Mouse (Mus musculus): Measurements from ENCODE around the gene Grasp. TPM values are rescaled to one million over a fixed set of nuclear protein-coding genes. Genes with fewer than 3 reads are reported as not detected.

The Grasp gene
- polyA plus RNA-seq, 1 experiment from 2014 or later, result 13.8 TPM

DNA sequence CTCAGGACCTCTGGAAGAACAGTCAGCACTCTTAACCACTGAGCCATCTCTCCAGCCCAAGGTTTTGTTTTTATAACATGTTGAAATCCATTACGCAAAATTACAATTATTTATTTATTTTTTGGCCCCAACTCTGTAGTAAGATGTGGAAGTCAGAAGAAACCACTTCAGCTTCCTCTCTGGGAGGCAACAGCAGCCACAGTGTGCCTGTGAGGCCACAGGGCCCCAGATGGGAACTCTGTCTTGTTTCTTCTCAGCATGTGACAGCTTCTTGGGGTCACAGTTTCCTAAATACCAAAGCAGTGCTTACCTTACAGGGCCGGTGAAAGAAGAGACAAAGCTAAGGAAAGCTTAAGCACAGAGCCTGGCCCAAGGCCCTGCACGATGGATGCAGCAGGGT lies 20.0 kb downstream of the Grasp start:
- 68% methylated on average over 3 of the region's 3 CpGs for WGBS
- no peaks in the 10 kb centered on the region for H3K36me3 ChIP-seq
- H3K27me3 ChIP-seq (replicated peaks), result no peaks in the 10 kb centered on the region
- H3K9me3 ChIP-seq, result no peaks in the 10 kb centered on the region
- H3K4me2 ChIP-seq (replicated peaks), result no peak overlapping the region
- no peak overlapping the region for H3K27ac ChIP-seq
- H3K9ac ChIP-seq, result no peak overlapping the region
- peaks cover 12% of the 10 kb centered on the region; the same call in 1 of the 2 replicates for H3K4me1 ChIP-seq
- ATAC-seq (ENCODE audit: low FRiP score, low read depth), result no peak
- H3K4me3 ChIP-seq, result no peak overlapping the region

DNA sequence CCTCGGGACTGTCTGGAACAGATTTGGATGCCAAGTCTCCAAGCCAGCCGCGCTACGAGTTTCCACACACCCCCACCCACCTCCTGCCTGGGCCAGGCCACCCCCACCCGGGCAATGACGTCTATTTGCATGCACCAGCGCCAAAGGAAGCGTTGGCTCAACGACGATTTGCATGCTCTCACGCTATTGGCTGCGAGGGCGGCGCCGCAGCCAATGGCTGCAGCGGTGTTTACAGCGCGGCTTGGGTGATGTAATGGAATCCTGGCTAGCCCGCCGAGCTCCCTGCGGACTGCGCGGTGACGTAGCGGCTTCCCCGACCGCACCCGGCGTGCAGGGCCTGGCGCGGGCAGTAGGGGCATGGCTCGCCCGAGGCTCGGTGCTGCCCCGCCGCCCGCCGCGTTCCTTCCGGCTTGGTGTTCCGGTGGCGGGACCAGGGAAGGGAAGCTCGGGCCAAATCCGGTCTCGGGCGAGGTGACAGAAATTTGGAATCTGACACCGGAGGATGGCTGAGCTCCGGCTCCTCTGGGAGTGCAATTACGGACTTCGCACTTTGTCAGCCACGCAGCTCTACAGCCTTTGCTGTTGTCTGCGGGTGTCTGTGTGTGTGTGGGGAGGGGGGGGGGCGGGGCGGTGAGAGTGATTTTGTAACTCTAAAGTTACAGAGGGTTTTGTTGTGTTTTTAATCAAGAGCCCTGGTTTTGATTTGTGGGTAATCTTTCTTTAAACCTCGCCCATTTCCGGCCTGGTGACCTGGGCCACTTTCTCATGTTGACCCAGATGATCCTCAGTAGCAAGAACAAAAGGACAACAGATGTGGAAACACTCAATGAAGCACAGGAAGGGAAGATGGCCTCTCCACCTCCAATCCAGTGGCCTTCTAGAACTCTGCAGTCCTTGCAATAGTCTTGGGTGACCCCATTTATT lies 22.5 kb downstream of the Grasp start:
- Histone ChIP-seq H3K4me1 (peaks cover 4% of the 10 kb centered on the region; the same call in 1 of the 2 replicates), H3K27ac (peak overlapping the region; percentile 46), H3K4me2 (replicated peaks) (peak overlapping the region; percentile 66), H3K9ac (peak overlapping the region; percentile 54), H3K4me3 (peak overlapping the region; percentile 37), H3K9me3 (no peaks in the 10 kb centered on the region), H3K27me3 (replicated peaks) (no peaks in the 10 kb centered on the region), H3K36me3 (no peaks in the 10 kb centered on the region)
- 2% methylated on average over 54 of the region's 56 CpGs for WGBS
- peak; percentile 98 for ATAC-seq (ENCODE audit: low FRiP score, low read depth)

GRCm38 (mm10) chr15:101247155-101247498 lies 23.1 kb downstream of the Grasp start:
- H3K9me3 ChIP-seq, result no peaks in the 10 kb centered on the region
- no peaks in the 10 kb centered on the region for H3K27me3 ChIP-seq (replicated peaks)
- H3K9ac ChIP-seq, result no peak overlapping the region
- no peak overlapping the region for H3K4me3 ChIP-seq
- peak overlapping the region; percentile 66 for H3K4me2 ChIP-seq (replicated peaks)
- H3K4me1 ChIP-seq, result peaks cover 4% of the 10 kb centered on the region; the same call in 1 of the 2 replicates
- no peaks in the 10 kb centered on the region for H3K36me3 ChIP-seq
- H3K27ac ChIP-seq, result no peak overlapping the region
- no peak for ATAC-seq (ENCODE audit: low FRiP score, low read depth)
- WGBS, result 85% methylated on average over 1 of the region's 1 CpGs

DNA sequence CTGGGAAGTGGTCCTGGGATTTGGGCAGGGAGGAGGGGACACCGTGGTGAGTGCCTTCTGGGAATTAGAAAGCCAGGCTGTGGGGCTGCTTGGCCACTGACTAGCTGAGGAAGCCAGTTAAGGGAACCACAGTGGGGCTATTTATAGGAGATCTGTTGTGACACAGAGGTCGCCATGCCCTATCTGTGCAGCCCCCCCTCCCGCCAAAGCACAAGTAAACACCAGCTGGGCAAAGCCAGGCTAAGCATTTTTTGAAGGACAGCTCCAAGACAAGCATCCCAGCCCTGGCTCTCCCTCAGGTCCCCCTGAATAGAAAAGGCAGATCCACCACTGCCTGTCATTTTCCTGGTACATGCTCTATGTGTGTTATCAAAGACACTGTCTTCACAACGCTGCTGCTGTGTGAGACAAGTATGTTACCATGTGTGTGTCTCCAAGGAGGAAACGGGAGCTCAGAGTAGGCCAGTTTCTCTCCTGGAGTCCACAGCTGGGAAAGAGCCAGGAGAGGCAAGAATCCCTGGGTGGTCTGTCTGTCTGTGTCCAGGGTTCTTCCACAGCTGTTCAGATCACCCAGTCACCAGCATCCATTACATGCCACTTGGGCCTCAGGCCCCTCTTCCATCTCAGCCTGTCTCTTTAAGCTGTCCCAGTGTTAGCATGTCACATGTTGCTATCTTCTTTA lies 24.2 kb downstream of the Grasp start:
- peaks cover 4% of the 10 kb centered on the region; the same call in 1 of the 2 replicates for H3K4me1 ChIP-seq
- ATAC-seq (ENCODE audit: low FRiP score, low read depth), result no peak
- WGBS, result 59% methylated on average over 5 of the region's 5 CpGs
- H3K27ac ChIP-seq, result no peak overlapping the region
- H3K27me3 ChIP-seq (replicated peaks), result no peaks in the 10 kb centered on the region
- H3K4me2 ChIP-seq (replicated peaks), result no peak overlapping the region
- H3K9ac ChIP-seq, result no peak overlapping the region
- no peaks in the 10 kb centered on the region for H3K9me3 ChIP-seq
- H3K4me3 ChIP-seq, result no peak overlapping the region
- no peaks in the 10 kb centered on the region for H3K36me3 ChIP-seq

GRCm38 (mm10) chr15:101250220-101250800 lies 26.3 kb downstream of the Grasp start:
- 81% methylated on average over 9 of the region's 9 CpGs for WGBS
- H3K9ac ChIP-seq, result no peak overlapping the region
- no peak for ATAC-seq (ENCODE audit: low FRiP score, low read depth)

GRCm38 (mm10) chr15:101251930-101252329 lies 27.9 kb downstream of the Grasp start:
- whole genome bisulfite sequencing, result 88% methylated on average over 5 of the region's 5 CpGs
- H3K4me2 ChIP-seq (replicated peaks), result no peak overlapping the region

More at GRCm38 (mm10) chr15:101250220-101250800, 26.3 kb downstream of the Grasp start:
- Histone ChIP-seq H3K4me3 (no peak overlapping the region), H3K27me3 (replicated peaks) (no peaks in the 10 kb centered on the region), H3K4me2 (replicated peaks) (no peak overlapping the region), H3K9me3 (no peaks in the 10 kb centered on the region), H3K36me3 (no peaks in the 10 kb centered on the region), H3K4me1 (peaks cover 13% of the 10 kb centered on the region), H3K27ac (no peak overlapping the region)

GRCm38 (mm10) chr15:101252614-101253013 lies 28.6 kb downstream of the Grasp start:
- Histone ChIP-seq H3K4me3 (no peak overlapping the region), H3K27me3 (replicated peaks) (no peaks in the 10 kb centered on the region), H3K27ac (no peak overlapping the region), H3K9me3 (no peaks in the 10 kb centered on the region), H3K4me2 (replicated peaks) (no peak overlapping the region), H3K4me1 (peaks cover 9% of the 10 kb centered on the region), H3K36me3 (no peaks in the 10 kb centered on the region), H3K9ac (no peak overlapping the region)
- ATAC-seq (ENCODE audit: low FRiP score, low read depth), result no peak
- WGBS, result 89% methylated on average over 6 of the region's 6 CpGs

More at GRCm38 (mm10) chr15:101251930-101252329, 27.9 kb downstream of the Grasp start:
- H3K4me3 ChIP-seq, result no peak overlapping the region
- no peak overlapping the region for H3K27ac ChIP-seq
- H3K9ac ChIP-seq, result no peak overlapping the region
- no peak for ATAC-seq (ENCODE audit: low FRiP score, low read depth)
- no peaks in the 10 kb centered on the region for H3K36me3 ChIP-seq
- H3K4me1 ChIP-seq, result peaks cover 13% of the 10 kb centered on the region
- H3K27me3 ChIP-seq (replicated peaks), result no peaks in the 10 kb centered on the region
- H3K9me3 ChIP-seq, result no peaks in the 10 kb centered on the region

DNA sequence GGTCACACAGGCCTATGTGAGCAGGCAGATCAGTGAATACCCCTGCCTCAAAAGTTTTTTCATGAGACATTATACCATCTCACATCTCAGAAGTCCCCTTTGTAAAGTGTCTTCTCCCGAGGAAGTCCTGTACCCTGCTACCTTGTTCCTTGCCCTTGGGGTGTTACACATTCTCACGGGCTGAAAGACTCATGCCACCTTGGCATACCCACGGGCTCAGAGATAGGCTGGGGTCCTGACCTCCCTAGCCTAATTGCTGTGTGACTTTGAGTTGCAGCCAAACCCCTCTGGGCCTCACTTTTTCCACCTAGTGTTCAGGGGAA lies 29.5 kb downstream of the Grasp start:
- ATAC-seq (ENCODE audit: low FRiP score, low read depth), result peak; percentile 10; the same call in 1 of the 2 replicates
- H3K36me3 ChIP-seq, result no peaks in the 10 kb centered on the region
- H3K4me1 ChIP-seq, result peaks cover 9% of the 10 kb centered on the region
- H3K4me3 ChIP-seq, result peak overlapping the region; percentile 68
- no peaks in the 10 kb centered on the region for H3K27me3 ChIP-seq (replicated peaks)
- no peak overlapping the region for H3K27ac ChIP-seq
- peak overlapping the region; percentile 84 for H3K9ac ChIP-seq
- H3K4me2 ChIP-seq (replicated peaks), result peak overlapping the region; percentile 93
- no peaks in the 10 kb centered on the region for H3K9me3 ChIP-seq
- 33% methylated on average over 3 of the region's 3 CpGs for WGBS

DNA sequence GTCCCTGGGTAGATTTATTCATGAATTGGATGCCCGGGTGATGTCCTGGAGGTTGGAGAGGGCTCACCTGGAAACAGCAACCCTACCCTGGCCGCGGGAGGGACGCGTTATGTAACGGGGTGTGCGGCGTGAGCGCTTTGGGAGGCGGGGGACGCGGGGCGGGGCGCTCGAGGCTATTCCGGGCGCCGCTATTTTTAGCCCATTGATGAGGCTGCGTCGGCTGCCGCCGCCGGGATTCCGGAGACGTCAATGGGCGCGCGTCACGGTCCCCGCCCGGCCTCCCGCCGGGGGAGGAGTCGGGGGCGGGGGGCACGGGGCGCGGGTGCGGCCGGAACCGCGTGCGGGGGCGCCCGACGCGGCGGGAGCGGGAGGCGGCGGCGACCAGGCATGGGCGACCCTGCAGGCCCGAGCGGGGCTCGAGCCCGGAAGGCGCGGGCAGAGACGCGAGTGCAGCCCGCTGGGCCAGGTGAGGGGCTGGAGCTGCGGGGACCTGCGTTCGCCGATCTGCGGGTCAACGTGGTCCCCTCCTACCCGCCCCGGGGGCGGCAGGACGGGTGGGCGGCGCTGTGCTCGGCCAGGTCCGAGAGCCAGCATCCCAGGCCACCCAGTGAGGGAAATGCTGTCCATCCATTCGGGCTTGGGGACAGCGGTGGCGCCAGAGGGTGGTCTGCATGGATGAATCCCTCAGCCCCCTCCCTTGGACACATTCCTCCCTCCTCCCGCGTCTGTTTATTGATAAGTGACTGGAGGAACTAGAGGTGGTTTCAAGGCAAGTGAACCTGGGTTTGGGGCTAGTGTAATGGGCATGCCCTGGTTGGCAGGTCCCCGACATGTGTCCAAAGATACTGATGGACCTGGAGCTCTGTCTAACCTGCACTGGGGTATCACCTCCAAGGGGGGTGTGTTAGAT lies 30.2 kb downstream of the Grasp start, which contains the start of gene Nr4a1:
Gene Nr4a1 (plus strand): TSS at position 384 of the 910 bp plus-strand sequence.
- no peaks in the 10 kb centered on the region for H3K27me3 ChIP-seq (replicated peaks)
- no peaks in the 10 kb centered on the region for H3K9me3 ChIP-seq
- peak within 1 kb of the TSS; percentile 93 for H3K4me2 ChIP-seq (replicated peaks)
- WGBS, result 1% methylated on average over 78 of the region's 82 CpGs
- peak within 1 kb of the TSS; percentile 84 for H3K9ac ChIP-seq
- H3K36me3 ChIP-seq, result no peaks in the 10 kb centered on the region
- ATAC-seq (ENCODE audit: low FRiP score, low read depth), result peak; percentile 63
- no peak within 1 kb of the TSS for H3K27ac ChIP-seq
- H3K4me1 ChIP-seq, result peaks cover 9% of the 10 kb centered on the region
- H3K4me3 ChIP-seq, result peak within 1 kb of the TSS; percentile 68

- no peaks in the 10 kb centered on the region for H3K9me3 ChIP-seq
- 87% methylated on average over 7 of the region's 7 CpGs for WGBS
- H3K4me2 ChIP-seq (replicated peaks), result no peak overlapping the region
- no peak overlapping the region for H3K9ac ChIP-seq
- no peaks in the 10 kb centered on the region for H3K27me3 ChIP-seq (replicated peaks)
- ATAC-seq (ENCODE audit: low FRiP score, low read depth), result no peak
- H3K4me1 ChIP-seq, result peaks cover 15% of the 10 kb centered on the region
- H3K4me3 ChIP-seq, result no peak overlapping the region
- no peaks in the 10 kb centered on the region for H3K36me3 ChIP-seq
- H3K27ac ChIP-seq, result no peak overlapping the region
Observed at GRCm38 (mm10) chr15:101255842-101256462, 32.0 kb downstream of the Grasp start.

Data from neural tube, embryonic 12.5 days (tissue).